Mouse (Mus musculus): ENCODE measurements around the gene 4933402N22Rik. TPM values are rescaled to one million over a fixed set of nuclear protein-coding genes. Genes with fewer than 3 reads are reported as not detected.
"Not testable (repeated sequence)": the region's sequence is repeated elsewhere in the genome, so short reads cannot be mapped to it uniquely, and the experiment has no call there.

Gene 4933402N22Rik
- polyA plus RNA-seq (2015; fragmentation: Nextera tagmentation; extraction: Ambion mirVana): not detected in 2 replicates

- not testable (repeated sequence) for H3K36me3 ChIP-seq; H3K9ac ChIP-seq; ATAC-seq (replicated peaks; ENCODE audit: insufficient number of reproducible peaks, insufficient read depth, low FRiP score, low read depth); H3K4me3 ChIP-seq; H3K4me2 ChIP-seq; H3K4me1 ChIP-seq (replicated peaks); H3K9me3 ChIP-seq (replicated peaks); H3K27ac ChIP-seq; H3K27me3 ChIP-seq
- WGBS: 63% methylated on average over 1 of the region's 2 CpGs
These were observed at the start of gene 4933402N22Rik for GRCm38 (mm10) chr5:11917743-11918142. Gene 4933402N22Rik (plus strand): TSS chr5:11918043.

- H3K27me3 ChIP-seq; H3K4me1 ChIP-seq (replicated peaks); H3K9ac ChIP-seq; H3K9me3 ChIP-seq (replicated peaks); H3K36me3 ChIP-seq; ATAC-seq (replicated peaks; ENCODE audit: insufficient number of reproducible peaks, insufficient read depth, low FRiP score, low read depth); H3K27ac ChIP-seq; H3K4me3 ChIP-seq; H3K4me2 ChIP-seq: not testable (repeated sequence)
- WGBS: 81% methylated on average over 2 of the region's 2 CpGs
These were observed 5.9 kb downstream of the 4933402N22Rik start for GRCm38 (mm10) chr5:11923790-11924189.

Other genes starting within 250 kb of the 4933402N22Rik start
- not detected in 2 replicates for gene Gm8922, start 236.1 kb upstream of the 4933402N22Rik start, polyA plus RNA-seq (2015; fragmentation: Nextera tagmentation; extraction: Ambion mirVana)
- not detected in 2 replicates for gene Gm8926, start 147.5 kb upstream of the 4933402N22Rik start, polyA plus RNA-seq (2015; fragmentation: Nextera tagmentation; extraction: Ambion mirVana)
- gene Gm6465, start 72.5 kb upstream of the 4933402N22Rik start, polyA plus RNA-seq (2015; fragmentation: Nextera tagmentation; extraction: Ambion mirVana): not detected in 2 replicates

Measured in heart, embryonic 15.5 days (tissue).